In the genomic region with DNA sequence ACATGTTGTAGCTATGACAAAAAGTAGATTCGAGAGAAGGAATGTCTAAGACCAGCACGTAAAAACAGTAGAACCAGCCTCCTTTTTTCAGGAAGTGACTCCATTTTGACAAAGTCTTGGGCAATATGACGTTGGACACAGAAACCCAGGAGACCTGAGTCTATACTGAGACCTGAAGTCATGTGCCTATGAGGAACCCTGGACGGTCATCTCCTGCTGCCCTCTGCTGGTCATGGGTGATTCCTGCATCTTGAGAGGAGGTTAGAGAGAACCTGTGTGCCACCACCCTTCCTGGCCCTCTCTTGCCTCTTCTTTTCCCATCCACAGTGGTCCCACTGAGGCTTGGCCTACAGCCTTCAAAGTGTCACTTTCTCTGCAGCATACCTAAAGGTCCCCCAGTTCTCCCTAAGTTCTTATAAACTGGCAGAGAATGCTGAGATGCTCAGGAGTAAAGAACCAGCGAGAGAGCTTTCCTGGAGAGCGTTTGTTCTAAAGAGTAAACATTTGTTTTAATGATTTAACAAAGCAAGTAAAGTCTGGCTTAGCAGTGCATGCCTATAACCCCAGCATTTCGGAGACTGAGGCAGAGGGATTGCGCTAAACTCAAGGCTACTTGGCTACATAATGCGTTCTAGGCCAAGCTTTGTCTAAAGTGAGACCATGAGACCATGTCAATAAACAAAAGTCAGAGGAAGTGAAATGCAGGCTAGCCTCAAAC, we compare ENCODE assay signal across 8 mouse cellular contexts. TPM values are rescaled to one million over a fixed set of nuclear protein-coding genes. Genes with fewer than 3 reads are reported as not detected.
A peak's percentile ranks its signal among the peaks of the same experiment; 100 is the strongest.
DNase-seq lines count a peak whose midpoint lies in the region; ATAC-seq lines count a peak whose summit lies in the region.

No protein-coding gene starts in this region.

- H3K36me3 ChIP-seq in intestine, embryonic 15.5 days = no peaks in the 10 kb centered on the region
- no peaks in the 10 kb centered on the region for H3K36me3 ChIP-seq in midbrain, embryonic 11.5 days (ENCODE audit: control insufficient read depth, insufficient read depth, low read length)

- H3K27me3 ChIP-seq in intestine, embryonic 15.5 days (replicated peaks) = no peaks in the 10 kb centered on the region
- H3K27me3 ChIP-seq in midbrain, embryonic 11.5 days (ENCODE audit: control insufficient read depth, insufficient read depth, low read length) = no peaks in the 10 kb centered on the region

- 49% methylated on average over 9 of the region's 9 CpGs for WGBS in intestine, embryonic 15.5 days
- WGBS in midbrain, embryonic 11.5 days = 59% methylated on average over 9 of the region's 9 CpGs

- H3K4me2 ChIP-seq in intestine, embryonic 15.5 days (replicated peaks) = no peak overlapping the region
- no peak overlapping the region for H3K4me2 ChIP-seq in midbrain, embryonic 11.5 days

- peak; percentile 80 to 81 for DNase-seq in adrenal gland, adult 18-20 months (ENCODE audit: low spot score in 2 of 2)
- peak; percentile 92 for DNase-seq in embryo, embryonic 10.5 days (ENCODE audit: low spot score)
- DNase-seq in gastrocnemius, postnatal 36 days = peak; percentile 70 to 72
- DNase-seq in left cerebral cortex, postnatal 10 days (ENCODE audit: extremely low spot score in 1 of 2, low spot score in 2 of 2) = peak; percentile 59 to 80
- peak; percentile 96 for DNase-seq in midbrain, embryonic 11.5 days (ENCODE audit: low spot score, missing footprints)
- peak; percentile 56 to 59 for DNase-seq in right cerebral cortex, postnatal 36 days (ENCODE audit: low spot score in 2 of 2)
- peak; percentile 78 to 82 for DNase-seq in urinary bladder, postnatal 36 days (ENCODE audit: low spot score in 2 of 2)

- H3K9ac ChIP-seq in intestine, embryonic 15.5 days = no peak overlapping the region
- H3K9ac ChIP-seq in midbrain, embryonic 11.5 days (ENCODE audit: low read length) = no peak overlapping the region

- intact Hi-C loops in gastrocnemius, postnatal 36 days (cut with DNase I) = loop anchor here (1.0 kb wide), 2 partner anchors 115 to 174 kb away; no protein-coding TSS in a partner anchor
- intact Hi-C loops in left cerebral cortex, postnatal 10 days (cut with DNase I) = loop anchor here (5.0 kb wide), 1 partner anchor 171 kb away; no protein-coding TSS in a partner anchor

- H3K4me1 ChIP-seq in intestine, embryonic 15.5 days (replicated peaks) = no peaks in the 10 kb centered on the region
- H3K4me1 ChIP-seq in midbrain, embryonic 11.5 days (ENCODE audit: control insufficient read depth, insufficient read depth, low read length) = no peaks in the 10 kb centered on the region

- H3K9me3 ChIP-seq in intestine, embryonic 15.5 days = no peaks in the 10 kb centered on the region
- H3K9me3 ChIP-seq in midbrain, embryonic 11.5 days (ENCODE audit: control insufficient read depth, low read length) = no peaks in the 10 kb centered on the region

- ATAC-seq in intestine, embryonic 15.5 days = peak; percentile 82
- peak; percentile 82 for ATAC-seq in midbrain, embryonic 11.5 days (ENCODE audit: low FRiP score)

- H3K27ac ChIP-seq in intestine, embryonic 15.5 days = no peak overlapping the region
- no peak overlapping the region for H3K27ac ChIP-seq in midbrain, embryonic 11.5 days (ENCODE audit: low read depth, low read length)

- H3K4me3 ChIP-seq in intestine, embryonic 15.5 days (replicated peaks) = no peak overlapping the region
- no peak overlapping the region for H3K4me3 ChIP-seq in midbrain, embryonic 11.5 days (ENCODE audit: low read depth, low read length)

RNA-seq across cellular contexts. Expression of gene Chrna9, which starts 3.4 kb away (rescaled TPM):
- under 1 TPM; 0.46 to 0.80 TPM for total RNA-seq in adrenal gland, adult 18-20 months (2021)
- 10 to 100 TPM; 12.6 to 19.5 TPM for total RNA-seq in gastrocnemius, postnatal 36 days (2021)
- polyA plus RNA-seq in intestine, embryonic 15.5 days (2015; fragmentation: Nextera tagmentation; extraction: Ambion mirVana) = not detected in 2 replicates
- not detected for total RNA-seq in left cerebral cortex, postnatal 10 days (2021)
- polyA plus RNA-seq in midbrain, embryonic 11.5 days (2014; fragmentation: Nextera tagmentation; extraction: Ambion mirVana) = not detected in 2 replicates

Comparison
In these comparisons a context has a peak if more than half of its experiments do, and no peak if none do; other contexts are left out.
1. RNA of gene Chrna9, which starts 3.4 kb away (total RNA-seq): 12.6 to 19.5 TPM in gastrocnemius, postnatal 36 days; 0.46 to 0.80 TPM in adrenal gland, adult 18-20 months and not detected in left cerebral cortex, postnatal 10 days; every median in the first group is over 4 times any median in the second.
2. Peak in every context shown above with its lines, with median percentiles within 50 percentile points of each other: DNase-seq.